Mouse (Mus musculus) forebrain, embryonic 11.5 days (tissue): ENCODE measurements at regions not wholly inside any gene's neighbourhood (a gene's known extent, or its start where the extent isn't known, plus 50 kb on each side); places are given as distances from the start of the nearest gene placed in this dataset.

Experiments
- ATAC-seq: fragments of 200-750 bp; cut with Nextera tagmentation; replicated peaks from 2 replicates; pipeline ENCODE4 v1.8.0; 2017; ENCODE audit warnings: moderate TSS enrichment; ENCODE audit not compliant: low FRiP score
- DNase-seq: peaks from one replicate; pipeline ENCODE4 v3.0.0-alpha.2; 2017; ENCODE audit warnings: low spot score
- H3K27ac ChIP-seq: fragments of 300-500 bp; sonication (generic); 2 replicates; pipeline ENCODE4 v1.5.1; 2014; ENCODE audit warnings: low read depth, low read length
- H3K27me3 ChIP-seq: fragments of 300-500 bp; sonication (generic); 2 replicates; pipeline ENCODE4 v1.6.1; 2014; ENCODE audit warnings: mild to moderate bottlenecking, low read length, mixed read lengths; ENCODE audit not compliant: control insufficient read depth, insufficient read depth
- H3K36me3 ChIP-seq: fragments of 300-500 bp; sonication (generic); 2 replicates; pipeline ENCODE4 v1.6.1; 2014; ENCODE audit warnings: mild to moderate bottlenecking, low read length, moderate library complexity, mixed read lengths; ENCODE audit not compliant: control insufficient read depth, insufficient read depth
- H3K4me1 ChIP-seq: fragments of 300-500 bp; sonication (generic); replicated peaks from 2 replicates; pipeline ENCODE4 v1.6.1; 2014; ENCODE audit warnings: low read length, mixed read lengths; ENCODE audit not compliant: control insufficient read depth, insufficient read depth
- H3K4me2 ChIP-seq: fragments of 300-500 bp; sonication (generic); 2 replicates; pipeline ENCODE4 v1.6.1; 2014; ENCODE audit warnings: low read depth, mild to moderate bottlenecking, low read length, moderate library complexity, mixed read lengths; ENCODE audit not compliant: severe bottlenecking
- H3K4me3 ChIP-seq: fragments of 300-500 bp; sonication (generic); 2 replicates; pipeline ENCODE4 v1.5.1; 2014; ENCODE audit warnings: low read depth, low read length
- H3K9ac ChIP-seq: fragments of 300-500 bp; sonication (generic); 2 replicates; pipeline ENCODE4 v1.6.1; 2014; ENCODE audit warnings: low read length
- H3K9me3 ChIP-seq: fragments of 300-500 bp; sonication (generic); 2 replicates; pipeline ENCODE4 v1.6.1; 2016; ENCODE audit warnings: low read length, mixed read lengths; ENCODE audit not compliant: control insufficient read depth
- WGBS: fragments of 180-500 bp; shearing (Covaris S2); extraction: QIAGEN DNeasy Blood & Tissue Kit; methylation state at CpG from one replicate; pipeline ENCODE4 v1.1.7; 2014; 5-methylcytosine and 5-hydroxymethylcytosine counted together

- Histone ChIP-seq H3K9me3 (no peaks in the 10 kb centered on the region), H3K27ac (no peak overlapping the region), H3K4me3 (no peak overlapping the region), H3K4me2 (no peak overlapping the region), H3K4me1 (no peaks in the 10 kb centered on the region), H3K9ac (no peak overlapping the region), H3K27me3 (no peaks in the 10 kb centered on the region), H3K36me3 (no peaks in the 10 kb centered on the region)
- no peak for ATAC-seq
- 80% methylated on average over 20 of the region's 20 CpGs for WGBS
- no peak for DNase-seq
These were observed 142.7 kb downstream of the Kdr start for GRCm38 (mm10) chr5:75835556-75835961.

DNA sequence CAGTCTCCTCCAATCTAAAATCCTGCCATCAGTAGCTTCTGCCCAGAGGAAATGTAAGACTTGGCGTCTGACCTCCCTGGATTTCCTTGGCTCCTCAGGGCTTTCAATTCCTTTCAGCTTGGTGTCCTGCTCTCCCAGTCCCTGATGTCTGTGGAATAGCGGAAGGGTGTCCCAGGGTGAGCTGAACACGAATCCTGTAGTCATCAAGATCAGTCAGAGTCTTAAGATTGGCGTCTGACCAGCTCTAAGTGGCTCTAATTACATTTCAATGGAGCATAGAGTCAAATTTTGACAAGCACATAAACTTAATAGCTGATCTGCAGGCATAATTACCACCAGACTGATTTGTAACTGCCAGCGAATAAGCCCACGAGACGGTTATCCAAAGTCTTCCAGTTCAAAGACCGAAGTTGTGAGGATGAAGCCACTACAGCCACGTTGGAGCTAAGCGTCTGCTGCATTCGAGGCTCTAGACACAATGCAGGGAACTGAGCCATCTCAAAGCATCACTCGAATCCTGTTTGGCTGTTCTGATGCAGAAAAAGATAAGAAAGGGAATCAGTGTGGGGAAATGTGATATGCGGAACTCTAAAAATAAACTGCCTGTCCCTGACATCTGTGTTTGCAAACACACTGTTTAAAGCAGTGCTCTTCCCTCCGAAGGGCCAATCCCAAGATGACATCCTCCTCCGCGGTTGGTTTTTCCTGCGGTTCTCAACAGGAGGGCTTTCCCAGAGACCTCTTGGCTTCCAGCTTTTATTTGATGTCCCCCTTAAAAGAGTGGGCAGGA is 143.3 kb downstream of the Kdr start:
- Histone ChIP-seq H3K27ac (no peak overlapping the region), H3K9ac (no peak overlapping the region), H3K36me3 (no peaks in the 10 kb centered on the region), H3K4me1 (no peaks in the 10 kb centered on the region), H3K27me3 (no peaks in the 10 kb centered on the region), H3K4me3 (no peak overlapping the region), H3K9me3 (no peaks in the 10 kb centered on the region), H3K4me2 (no peak overlapping the region)
- ATAC-seq (no peak), DNase-seq (no peak)
- WGBS, result 80% methylated on average over 17 of the region's 17 CpGs

DNA sequence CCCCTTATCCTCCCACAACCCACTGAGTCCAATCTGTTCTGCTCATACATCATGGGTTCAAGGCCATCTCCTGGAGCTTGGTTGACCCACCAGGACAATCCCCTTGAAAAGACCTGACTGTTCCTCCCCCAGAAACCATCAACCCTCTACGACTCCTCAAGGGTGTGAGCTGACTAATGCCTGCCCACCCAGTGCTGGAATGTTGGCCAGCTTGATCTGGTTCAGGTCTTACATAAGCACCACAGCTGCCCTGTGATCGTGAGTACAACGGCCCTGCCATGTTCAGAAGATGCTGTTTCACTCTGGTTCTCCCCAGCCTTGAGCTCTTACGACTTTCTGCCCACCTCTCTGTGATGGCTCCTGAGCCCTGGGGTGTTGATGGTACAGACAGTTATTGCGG is 145.9 kb downstream of the Kdr start:
- DNase-seq, result no peak

DNA sequence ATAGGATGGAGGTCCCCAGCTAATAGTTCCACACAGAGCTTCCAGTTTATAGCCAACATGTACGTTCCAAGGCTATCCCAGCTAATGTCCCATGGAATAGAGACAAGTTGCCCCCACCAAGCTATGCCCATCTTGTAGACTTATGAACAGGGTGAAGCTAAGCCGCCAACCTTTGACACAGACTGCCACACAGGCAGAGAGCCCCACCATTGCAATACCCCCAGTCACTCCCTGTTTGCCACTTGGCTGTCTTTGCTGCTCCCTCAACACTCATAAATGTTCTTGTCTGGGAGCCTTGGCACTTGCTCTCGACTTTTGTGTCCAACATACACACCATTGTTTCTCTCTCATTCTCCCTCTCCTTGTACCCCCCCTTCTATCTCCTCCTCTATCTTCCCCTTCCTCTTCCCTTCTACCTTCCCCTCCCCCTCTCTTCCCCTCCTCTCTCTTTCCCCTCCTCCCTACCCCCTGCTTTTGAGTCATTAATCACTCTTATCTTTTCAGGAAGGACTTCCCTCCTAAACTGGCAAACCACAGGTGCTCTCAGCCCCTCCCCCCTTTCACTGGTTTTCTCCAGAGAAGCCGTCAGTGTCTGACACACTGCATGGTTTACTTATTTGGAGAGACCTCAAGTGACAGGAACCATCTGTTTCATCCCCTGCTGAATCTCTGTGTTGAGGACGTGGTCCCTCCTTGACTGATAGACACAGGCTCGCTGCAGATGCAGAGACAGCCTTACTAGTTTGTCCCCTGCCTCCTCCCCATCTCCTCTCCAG is 148.2 kb downstream of the Kdr start:
- no peaks in the 10 kb centered on the region for H3K9me3 ChIP-seq
- H3K36me3 ChIP-seq, result no peaks in the 10 kb centered on the region
- ATAC-seq, result no peak
- H3K27me3 ChIP-seq, result no peaks in the 10 kb centered on the region
- no peak overlapping the region for H3K4me3 ChIP-seq
- no peak for DNase-seq
- no peaks in the 10 kb centered on the region for H3K4me1 ChIP-seq
- no peak overlapping the region for H3K27ac ChIP-seq
- no peak overlapping the region for H3K4me2 ChIP-seq
- H3K9ac ChIP-seq, result no peak overlapping the region
- 49% methylated on average over 6 of the region's 6 CpGs for WGBS

More for the DNA sequence above, 145.9 kb downstream of the Kdr start:
- ATAC-seq, result no peak
- Histone ChIP-seq H3K36me3 (no peaks in the 10 kb centered on the region), H3K9me3 (no peaks in the 10 kb centered on the region), H3K27ac (no peak overlapping the region), H3K27me3 (no peaks in the 10 kb centered on the region), H3K4me1 (no peaks in the 10 kb centered on the region), H3K4me3 (no peak overlapping the region), H3K9ac (no peak overlapping the region), H3K4me2 (no peak overlapping the region)
- WGBS, result 96% methylated on average over 5 of the region's 5 CpGs

- H3K9ac ChIP-seq, result no peak overlapping the region
- no peaks in the 10 kb centered on the region for H3K27me3 ChIP-seq
- ATAC-seq, result no peak
- H3K27ac ChIP-seq, result no peak overlapping the region
- no peaks in the 10 kb centered on the region for H3K36me3 ChIP-seq
- no peak for DNase-seq
- H3K4me1 ChIP-seq, result no peaks in the 10 kb centered on the region
- no peak overlapping the region for H3K4me2 ChIP-seq
- H3K4me3 ChIP-seq, result no peak overlapping the region
- no peaks in the 10 kb centered on the region for H3K9me3 ChIP-seq
- WGBS, result 90% methylated on average over 5 of the region's 5 CpGs
These were observed 149.9 kb downstream of the Kdr start for GRCm38 (mm10) chr5:75828332-75828731.

- peak; percentile 13 for DNase-seq
- WGBS, result 86% methylated on average over 10 of the region's 10 CpGs
- H3K4me3 ChIP-seq, result no peak overlapping the region
- no peaks in the 10 kb centered on the region for H3K4me1 ChIP-seq
- no peak overlapping the region for H3K4me2 ChIP-seq
- H3K36me3 ChIP-seq, result no peaks in the 10 kb centered on the region
- H3K27ac ChIP-seq, result no peak overlapping the region
- no peaks in the 10 kb centered on the region for H3K27me3 ChIP-seq
- no peaks in the 10 kb centered on the region for H3K9me3 ChIP-seq
- H3K9ac ChIP-seq, result no peak overlapping the region
- ATAC-seq, result no peak
These were observed 151.8 kb downstream of the Kdr start for GRCm38 (mm10) chr5:75826283-75827098.

- H3K9ac ChIP-seq, result no peak overlapping the region
- DNase-seq (no peak), ATAC-seq (no peak)
- H3K4me2 ChIP-seq, result no peak overlapping the region
- no peak overlapping the region for H3K27ac ChIP-seq
- no peaks in the 10 kb centered on the region for H3K9me3 ChIP-seq
- H3K4me1 ChIP-seq, result no peaks in the 10 kb centered on the region
- WGBS, result 81% methylated on average over 5 of the region's 5 CpGs
- H3K4me3 ChIP-seq, result no peak overlapping the region
- H3K27me3 ChIP-seq, result no peaks in the 10 kb centered on the region
- H3K36me3 ChIP-seq, result no peaks in the 10 kb centered on the region
These were observed 152.7 kb downstream of the Kdr start for GRCm38 (mm10) chr5:75825576-75825975.

- Histone ChIP-seq H3K9ac (no peak overlapping the region), H3K4me3 (no peak overlapping the region), H3K27ac (no peak overlapping the region), H3K9me3 (no peaks in the 10 kb centered on the region), H3K4me1 (no peaks in the 10 kb centered on the region), H3K27me3 (no peaks in the 10 kb centered on the region), H3K4me2 (no peak overlapping the region), H3K36me3 (no peaks in the 10 kb centered on the region)
- DNase-seq (no peak), ATAC-seq (no peak)
- WGBS, result 91% methylated on average over 4 of the region's 4 CpGs
These were observed 153.6 kb downstream of the Kdr start for GRCm38 (mm10) chr5:75824660-75825059.
